Mouse (Mus musculus) forebrain, embryonic 11.5 days (tissue): ENCODE measurements around the gene Wdr45. TPM values are rescaled to one million over a fixed set of nuclear protein-coding genes. Genes with fewer than 3 reads are reported as not detected.

ENCODE experiments used
- ATAC-seq: fragments of 200-750 bp; cut with Nextera tagmentation; replicated peaks from 2 replicates; pipeline ENCODE4 v1.8.0; 2017; ENCODE audit warnings: moderate TSS enrichment; ENCODE audit not compliant: low FRiP score
- DNase-seq: peaks from one replicate; pipeline ENCODE4 v3.0.0-alpha.2; 2017; ENCODE audit warnings: low spot score
- H3K27ac ChIP-seq: fragments of 300-500 bp; sonication (generic); 2 replicates; pipeline ENCODE4 v1.5.1; 2014; ENCODE audit warnings: low read depth, low read length
- H3K27me3 ChIP-seq: fragments of 300-500 bp; sonication (generic); 2 replicates; pipeline ENCODE4 v1.6.1; 2014; ENCODE audit warnings: mild to moderate bottlenecking, low read length, mixed read lengths; ENCODE audit not compliant: control insufficient read depth, insufficient read depth
- H3K36me3 ChIP-seq: fragments of 300-500 bp; sonication (generic); 2 replicates; pipeline ENCODE4 v1.6.1; 2014; ENCODE audit warnings: mild to moderate bottlenecking, low read length, moderate library complexity, mixed read lengths; ENCODE audit not compliant: control insufficient read depth, insufficient read depth
- H3K4me1 ChIP-seq: fragments of 300-500 bp; sonication (generic); replicated peaks from 2 replicates; pipeline ENCODE4 v1.6.1; 2014; ENCODE audit warnings: low read length, mixed read lengths; ENCODE audit not compliant: control insufficient read depth, insufficient read depth
- H3K4me2 ChIP-seq: fragments of 300-500 bp; sonication (generic); 2 replicates; pipeline ENCODE4 v1.6.1; 2014; ENCODE audit warnings: low read depth, mild to moderate bottlenecking, low read length, moderate library complexity, mixed read lengths; ENCODE audit not compliant: severe bottlenecking
- H3K4me3 ChIP-seq: fragments of 300-500 bp; sonication (generic); 2 replicates; pipeline ENCODE4 v1.5.1; 2014; ENCODE audit warnings: low read depth, low read length
- H3K9ac ChIP-seq: fragments of 300-500 bp; sonication (generic); 2 replicates; pipeline ENCODE4 v1.6.1; 2014; ENCODE audit warnings: low read length
- H3K9me3 ChIP-seq: fragments of 300-500 bp; sonication (generic); 2 replicates; pipeline ENCODE4 v1.6.1; 2016; ENCODE audit warnings: low read length, mixed read lengths; ENCODE audit not compliant: control insufficient read depth
- WGBS: fragments of 180-500 bp; shearing (Covaris S2); extraction: QIAGEN DNeasy Blood & Tissue Kit; methylation state at CpG from one replicate; pipeline ENCODE4 v1.1.7; 2014; 5-methylcytosine and 5-hydroxymethylcytosine counted together
- polyA plus RNA-seq: library from polyadenylated mRNA; unstranded; fragments of >200 nt; fragmentation: Nextera tagmentation; extraction: Ambion mirVana; gene quantifications from 2 replicates; pipeline ENCODE4 v1.2.1, GENCODE M21; 2014

The Wdr45 gene
- polyA plus RNA-seq, 1 experiment from 2014 or later: 17.2 TPM

DNA sequence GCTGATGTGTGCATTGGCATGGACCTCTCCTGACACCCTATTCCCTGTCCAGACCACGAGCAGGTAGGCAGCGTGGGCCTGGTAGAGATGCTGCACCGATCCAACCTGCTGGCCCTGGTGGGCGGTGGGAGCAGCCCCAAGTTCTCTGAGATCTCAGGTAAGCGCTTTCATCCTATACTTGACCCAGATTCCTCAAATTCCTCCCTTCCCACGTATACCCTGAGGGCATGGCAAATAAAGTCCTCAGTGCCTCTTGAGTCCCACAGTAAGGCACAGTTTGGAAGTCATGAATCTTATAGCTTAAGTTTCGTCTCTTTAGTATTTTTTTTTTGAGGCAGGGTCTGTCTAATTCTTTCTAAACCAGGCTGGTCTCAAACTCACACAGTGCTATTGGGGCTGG is 10.0 kb downstream of the Wdr45 start:
- no peak overlapping the region for H3K4me3 ChIP-seq
- ATAC-seq: no peak
- no peaks in the 10 kb centered on the region; the same call in 1 of the 2 replicates for H3K36me3 ChIP-seq
- H3K9ac ChIP-seq: no peak overlapping the region
- WGBS: 79% methylated on average over 7 of the region's 7 CpGs
- H3K4me1 ChIP-seq: no peaks in the 10 kb centered on the region
- no peak overlapping the region for H3K27ac ChIP-seq
- no peaks in the 10 kb centered on the region for H3K9me3 ChIP-seq
- H3K27me3 ChIP-seq: no peaks in the 10 kb centered on the region
- DNase-seq: no peak
- no peak overlapping the region for H3K4me2 ChIP-seq

DNA sequence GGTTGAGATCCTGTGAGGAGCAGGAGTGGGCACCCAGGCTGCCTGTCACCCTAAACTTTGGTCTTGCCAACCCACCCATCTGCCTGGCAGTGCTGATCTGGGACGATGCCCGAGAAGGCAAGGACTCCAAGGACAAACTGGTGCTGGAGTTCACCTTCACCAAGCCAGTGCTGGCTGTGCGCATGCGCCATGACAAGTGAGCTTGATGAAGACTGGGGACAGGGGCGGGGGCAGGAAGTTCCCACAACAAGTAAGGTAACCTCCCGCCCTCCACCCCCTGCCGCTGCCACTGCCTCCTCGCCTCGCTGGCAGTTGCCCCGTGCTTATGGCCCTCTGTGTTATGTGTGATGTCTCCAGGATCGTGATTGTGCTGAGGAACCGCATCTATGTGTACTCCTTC is 11.7 kb downstream of the Wdr45 start:
- Histone ChIP-seq H3K36me3 (no peaks in the 10 kb centered on the region; the same call in 1 of the 2 replicates), H3K4me2 (no peak overlapping the region), H3K9ac (no peak overlapping the region), H3K27ac (no peak overlapping the region), H3K4me3 (no peak overlapping the region), H3K27me3 (no peaks in the 10 kb centered on the region), H3K4me1 (no peaks in the 10 kb centered on the region), H3K9me3 (no peaks in the 10 kb centered on the region)
- ATAC-seq: no peak
- DNase-seq: no peak
- WGBS: 81% methylated on average over 12 of the region's 12 CpGs

DNA sequence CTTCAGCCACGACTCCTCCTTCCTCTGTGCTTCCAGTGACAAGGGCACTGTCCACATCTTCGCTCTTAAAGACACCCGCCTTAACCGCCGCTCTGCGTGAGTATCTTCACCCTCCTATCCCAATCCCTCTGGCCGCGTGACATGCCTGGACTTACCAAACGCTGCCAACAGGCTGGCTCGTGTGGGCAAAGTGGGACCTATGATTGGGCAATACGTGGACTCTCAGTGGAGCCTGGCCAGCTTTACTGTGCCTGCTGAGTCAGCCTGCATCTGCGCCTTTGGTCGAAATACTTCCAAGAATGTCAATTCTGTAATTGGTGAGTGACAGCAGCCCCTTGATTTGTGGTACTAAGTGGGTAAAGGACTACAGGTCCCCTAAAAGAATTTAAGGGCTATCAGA is 13.0 kb downstream of the Wdr45 start:
- no peak overlapping the region for H3K4me3 ChIP-seq
- WGBS: 91% methylated on average over 13 of the region's 13 CpGs
- no peaks in the 10 kb centered on the region; the same call in 1 of the 2 replicates for H3K36me3 ChIP-seq
- no peaks in the 10 kb centered on the region for H3K4me1 ChIP-seq
- ATAC-seq (no peak), DNase-seq (no peak)
- no peaks in the 10 kb centered on the region for H3K9me3 ChIP-seq
- no peak overlapping the region for H3K4me2 ChIP-seq
- H3K27ac ChIP-seq: no peak overlapping the region
- H3K9ac ChIP-seq: no peak overlapping the region
- H3K27me3 ChIP-seq: no peaks in the 10 kb centered on the region

DNA sequence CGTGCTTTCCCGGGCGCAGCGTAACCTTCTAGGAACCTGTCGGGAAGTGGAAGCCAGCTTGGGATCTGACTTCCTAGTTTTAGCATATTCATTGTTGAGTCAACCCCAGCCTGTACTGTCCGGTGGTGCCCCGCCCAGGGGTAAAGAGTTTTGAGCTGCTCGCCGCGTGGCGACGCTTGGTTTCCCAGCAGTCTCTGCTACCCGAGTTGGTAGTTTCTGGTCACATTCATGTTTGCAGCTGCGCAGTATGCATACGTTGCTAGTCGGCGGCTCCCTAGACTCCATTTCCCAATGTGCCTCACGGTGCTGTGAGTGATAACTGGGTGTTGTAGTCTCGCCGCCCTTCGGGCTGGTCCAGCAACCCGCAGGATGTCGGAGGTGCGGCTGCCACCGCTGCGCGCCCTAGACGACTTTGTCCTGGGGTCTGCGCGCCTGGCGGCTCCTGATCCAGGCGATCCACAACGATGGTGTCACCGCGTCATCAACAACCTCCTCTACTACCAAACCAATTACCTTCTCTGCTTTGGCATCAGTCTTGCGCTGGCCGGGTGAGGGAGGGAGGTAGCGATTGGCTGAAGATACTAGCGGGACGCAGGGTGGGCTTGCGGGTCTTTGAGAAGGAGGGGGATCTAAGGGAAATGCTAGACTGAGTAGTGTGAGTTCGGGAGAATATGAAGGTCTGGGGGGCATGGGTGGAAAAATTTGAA is 14.2 kb downstream of the Wdr45 start, which contains the start of gene Praf2:
TSS of gene Praf2 (plus strand) at position 225 of the 707 bp plus-strand sequence.
- H3K27ac ChIP-seq: no peak within 1 kb of the TSS

DNA sequence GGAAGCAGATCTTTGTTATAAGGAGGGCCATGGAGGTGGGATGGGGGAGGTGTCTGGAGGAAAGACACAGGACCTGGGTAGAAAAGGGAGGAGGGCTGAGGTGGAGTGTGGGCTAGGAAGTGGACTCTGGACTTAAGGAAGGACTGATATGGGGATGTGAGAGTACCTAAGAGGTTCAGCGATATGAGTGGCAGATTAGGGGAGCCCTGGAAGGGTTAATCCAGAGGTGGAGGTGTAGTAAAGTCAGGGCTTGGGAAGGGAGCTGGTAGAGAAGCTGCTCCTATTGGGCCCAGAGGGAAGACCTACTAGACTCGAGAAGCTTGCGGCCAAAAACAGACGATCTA is 14.8 kb downstream of the Wdr45 start:
- Histone ChIP-seq H3K9me3 (no peaks in the 10 kb centered on the region), H3K27ac (no peak overlapping the region), H3K4me1 (no peaks in the 10 kb centered on the region), H3K27me3 (no peaks in the 10 kb centered on the region), H3K4me2 (peak overlapping the region; percentile 54), H3K4me3 (peak overlapping the region; percentile 42), H3K9ac (peak overlapping the region; percentile 57), H3K36me3 (no peaks in the 10 kb centered on the region; the same call in 1 of the 2 replicates)
- no peak for ATAC-seq
- DNase-seq: no peak
- 53% methylated on average over 4 of the region's 4 CpGs for WGBS

More for the DNA sequence above, 14.2 kb downstream of the Wdr45 start, which contains the start of gene Praf2:
- Histone ChIP-seq H3K9ac (peak within 1 kb of the TSS; percentile 57), H3K4me1 (no peaks in the 10 kb centered on the region), H3K27me3 (no peaks in the 10 kb centered on the region), H3K36me3 (no peaks in the 10 kb centered on the region; the same call in 1 of the 2 replicates), H3K4me3 (peak within 1 kb of the TSS; percentile 42), H3K4me2 (peak within 1 kb of the TSS; percentile 54), H3K9me3 (no peaks in the 10 kb centered on the region)
- DNase-seq (peak; percentile 82), ATAC-seq (peak; percentile 94)
- WGBS: 18% methylated on average over 42 of the region's 42 CpGs

DNA sequence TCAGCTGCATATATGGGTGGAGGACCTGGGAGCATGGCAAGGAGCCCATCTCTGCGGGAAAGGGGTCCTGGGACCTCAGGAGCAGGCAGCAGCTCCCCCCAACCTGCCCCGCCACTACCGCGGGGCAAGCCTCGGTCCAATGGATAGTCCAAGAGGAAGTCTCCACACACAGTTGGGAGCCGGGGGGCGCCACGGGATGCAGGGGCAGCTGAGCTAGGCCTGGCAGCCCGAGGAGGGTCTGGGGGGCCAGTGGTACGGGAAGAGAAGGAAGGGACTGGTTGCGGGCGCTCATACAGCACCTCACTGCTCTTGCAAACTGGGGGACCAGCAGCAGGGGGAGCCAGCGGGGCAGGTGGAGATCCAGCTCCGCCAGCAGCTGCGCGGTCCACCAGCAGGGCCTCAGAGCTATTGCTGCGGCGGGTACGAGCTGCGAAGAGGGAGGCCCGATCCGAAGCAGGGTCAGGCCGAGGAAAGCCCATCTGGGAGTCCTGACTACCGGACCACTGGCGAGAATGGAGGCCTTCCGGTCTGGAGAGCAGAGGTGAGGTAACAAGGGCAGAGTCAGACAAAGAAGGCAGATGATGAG is 19.5 kb downstream of the Wdr45 start:
- ATAC-seq: peak; percentile 24; the same call in 1 of the 2 replicates
- peak; percentile 80 for DNase-seq
- no peak overlapping the region for H3K9ac ChIP-seq
- no peaks in the 10 kb centered on the region for H3K36me3 ChIP-seq
- H3K4me2 ChIP-seq: no peak overlapping the region
- WGBS: 28% methylated on average over 26 of the region's 26 CpGs
- no peaks in the 10 kb centered on the region for H3K4me1 ChIP-seq
- no peak overlapping the region for H3K4me3 ChIP-seq
- H3K27ac ChIP-seq: no peak overlapping the region
- H3K27me3 ChIP-seq: no peaks in the 10 kb centered on the region
- no peaks in the 10 kb centered on the region for H3K9me3 ChIP-seq

DNA sequence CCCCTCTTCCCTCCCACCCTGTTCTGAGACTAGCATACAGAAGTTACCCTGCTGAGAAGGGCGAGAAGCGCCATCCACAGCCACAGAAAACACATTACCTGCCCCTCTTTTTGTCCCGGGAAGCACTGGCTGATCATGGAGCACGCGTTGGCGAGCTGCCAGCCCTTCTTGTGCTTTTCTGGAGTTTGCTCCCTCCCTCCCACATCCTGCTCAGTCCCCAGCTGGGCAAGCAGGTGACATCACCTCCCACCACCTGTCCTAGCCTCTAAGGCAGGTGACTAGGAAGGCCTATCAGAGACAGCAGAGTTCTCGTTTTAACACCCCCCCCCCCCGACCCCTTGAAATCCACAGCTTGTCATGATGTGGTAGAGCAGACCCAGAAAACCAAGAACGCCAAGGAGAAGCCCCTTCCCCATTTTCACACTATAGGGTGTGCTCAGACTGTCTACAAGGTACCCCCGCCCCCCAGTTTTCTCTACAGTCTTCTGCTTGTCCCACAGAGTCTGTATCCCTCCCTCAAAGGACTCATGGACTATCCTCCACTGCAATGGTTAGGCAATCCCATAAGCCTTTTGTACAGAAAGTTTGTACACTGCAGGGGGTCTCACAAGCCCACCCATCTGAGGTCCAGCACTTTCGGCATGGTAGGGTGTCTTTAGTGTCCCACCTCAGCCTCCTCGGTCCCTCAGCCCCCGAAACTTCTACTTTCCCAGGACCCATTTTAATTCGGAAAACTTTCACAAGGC is 25.4 kb downstream of the Wdr45 start:
- 78% methylated on average over 14 of the region's 14 CpGs for WGBS

DNA sequence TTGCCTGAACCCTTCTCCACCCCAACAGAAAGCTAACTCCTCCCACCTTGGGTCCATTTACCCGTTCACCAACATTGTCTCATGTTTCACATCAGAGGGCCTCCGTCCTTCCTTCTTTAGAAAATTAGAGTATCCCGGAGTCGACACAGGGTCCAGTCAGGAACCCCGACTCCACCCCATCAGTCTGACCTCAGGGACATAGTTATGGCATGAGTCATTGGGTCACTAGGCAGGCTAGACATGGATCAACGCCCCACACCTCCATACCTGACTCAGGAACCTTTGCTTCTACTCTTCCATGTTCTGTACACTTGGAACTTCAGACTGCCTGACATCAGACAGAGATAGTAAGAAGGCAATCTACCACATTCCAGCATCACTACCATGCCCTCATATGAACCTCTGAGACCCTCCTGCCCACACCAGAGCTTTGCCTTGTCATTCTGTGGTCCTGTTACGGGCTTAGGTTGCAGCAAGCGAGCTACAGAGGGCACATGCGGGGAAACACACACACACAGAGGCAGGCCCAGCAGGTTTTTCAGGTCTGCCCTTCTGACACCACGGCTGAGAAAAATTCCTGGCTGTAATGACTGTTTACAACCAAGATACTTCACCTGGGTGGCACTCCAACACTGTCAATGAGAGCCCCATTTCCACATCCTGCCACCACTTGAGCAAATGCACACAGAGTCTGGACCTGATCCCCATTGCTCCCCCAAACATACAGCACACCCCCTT is 26.1 kb downstream of the Wdr45 start:
- ATAC-seq: no peak

More for the DNA sequence above, 25.4 kb downstream of the Wdr45 start:
- Histone ChIP-seq H3K4me2 (no peak overlapping the region), H3K4me3 (no peak overlapping the region), H3K9ac (no peak overlapping the region), H3K4me1 (no peaks in the 10 kb centered on the region), H3K9me3 (no peaks in the 10 kb centered on the region), H3K27ac (no peak overlapping the region), H3K36me3 (no peaks in the 10 kb centered on the region), H3K27me3 (no peaks in the 10 kb centered on the region)
- ATAC-seq (no peak), DNase-seq (no peak)

More for the DNA sequence above, 26.1 kb downstream of the Wdr45 start:
- WGBS: 78% methylated on average over 10 of the region's 10 CpGs
- H3K4me2 ChIP-seq: no peak overlapping the region
- H3K4me3 ChIP-seq: no peak overlapping the region
- H3K36me3 ChIP-seq: no peaks in the 10 kb centered on the region
- no peaks in the 10 kb centered on the region for H3K9me3 ChIP-seq
- DNase-seq: no peak
- no peaks in the 10 kb centered on the region for H3K4me1 ChIP-seq
- H3K27me3 ChIP-seq: no peaks in the 10 kb centered on the region
- no peak overlapping the region for H3K27ac ChIP-seq
- H3K9ac ChIP-seq: no peak overlapping the region
